Mouse (Mus musculus) myocyte (in vitro differentiated cells): ENCODE results near the gene Cd151.

Experiments used
- CEBPB ChIP-seq: IDR thresholded peaks from 2 replicates; pipeline ENCODE4 v1.6.1; 2011; ENCODE audit warnings: mild to moderate bottlenecking, moderate library complexity; ENCODE audit not compliant: poor library complexity, insufficient read depth, severe bottlenecking
- E2F4 ChIP-seq: IDR thresholded peaks from one replicate; pipeline ENCODE4 v1.6.1; 2011; ENCODE audit warnings: mild to moderate bottlenecking, control low read depth, moderate library complexity; ENCODE audit not compliant: insufficient read depth
- MYOD1 ChIP-seq, 3 experiments: IDR thresholded peaks; one replicate each; pipeline ENCODE4 v1.6.1; 2011; ENCODE audit warnings: control low read depth in 2 of 3, low read depth in 2 of 3, mild to moderate bottlenecking in 2 of 3, moderate library complexity in 1 of 3; ENCODE audit not compliant: insufficient read length in 2 of 3, control insufficient read depth in 1 of 3
- MYOG ChIP-seq, 3 experiments: IDR thresholded peaks; one replicate each; pipeline ENCODE4 v1.6.1; 2011; ENCODE audit warnings: control low read depth in 2 of 3, low read depth in 2 of 3, mild to moderate bottlenecking in 2 of 3; ENCODE audit not compliant: insufficient read length in 2 of 3, control insufficient read depth in 1 of 3, insufficient read depth in 1 of 3
- POLR2A ChIP-seq: IDR thresholded peaks from one replicate; pipeline ENCODE4 v1.6.1; 2011; ENCODE audit warnings: low read depth, mild to moderate bottlenecking, control low read depth, moderate library complexity; ENCODE audit not compliant: insufficient read length
- POLR2AphosphoS2 ChIP-seq: IDR thresholded peaks from one replicate; pipeline ENCODE4 v1.6.1; 2011; ENCODE audit warnings: low read depth, control low read depth; ENCODE audit not compliant: insufficient read length
- REST ChIP-seq: IDR thresholded peaks from one replicate; pipeline ENCODE4 v1.6.1; 2011; ENCODE audit warnings: mild to moderate bottlenecking, control low read depth, moderate library complexity; ENCODE audit not compliant: insufficient read depth, insufficient read length
- USF1 ChIP-seq: IDR thresholded peaks from one replicate; pipeline ENCODE4 v1.6.1; 2011; ENCODE audit warnings: low read depth, mild to moderate bottlenecking, control low read depth, moderate library complexity

GRCm38 (mm10) chr7:141432186-141432611 is 35.0 kb upstream of the Cd151 start:
- TF ChIP-seq USF1 = no peak
- no peak for TF ChIP-seq POLR2AphosphoS2
- no peak for TF ChIP-seq POLR2A
- TF ChIP-seq MYOG (IDR thresholded peaks at IDR 0.05; ENCODE audit: control insufficient read depth in 1 of 3, insufficient read depth in 1 of 3, insufficient read length in 2 of 3, low read depth in 2 of 3) = peak in 1 of 3 experiments; percentile 22
- TF ChIP-seq MYOD1 (IDR thresholded peaks at IDR 0.05; ENCODE audit: control insufficient read depth in 1 of 3, insufficient read length in 2 of 3, low read depth in 2 of 3) = peak in 1 of 3 experiments; percentile 27
- no peak for TF ChIP-seq E2F4
- no peak for TF ChIP-seq CEBPB
- TF ChIP-seq REST = no peak
